Mouse (Mus musculus): ENCODE measurements around the gene 1700029I15Rik. TPM values are rescaled to one million over a fixed set of nuclear protein-coding genes. Genes with fewer than 3 reads are reported as not detected.

The 1700029I15Rik gene
- total RNA-seq (2023) = 8.1 TPM

GRCm38 (mm10) chr2:92381901-92382588 lies at the start of gene 1700029I15Rik:
TSS of gene 1700029I15Rik (plus strand) at chr2:92382538.

GRCm38 (mm10) chr2:92374514-92374913 lies 7.8 kb upstream of the 1700029I15Rik start, which contains the start of the genes Pex16 and Large2:
TSS of gene Pex16 (plus strand) at chr2:92374676.
TSS of gene Large2 (minus strand) at chr2:92374869.

DNA sequence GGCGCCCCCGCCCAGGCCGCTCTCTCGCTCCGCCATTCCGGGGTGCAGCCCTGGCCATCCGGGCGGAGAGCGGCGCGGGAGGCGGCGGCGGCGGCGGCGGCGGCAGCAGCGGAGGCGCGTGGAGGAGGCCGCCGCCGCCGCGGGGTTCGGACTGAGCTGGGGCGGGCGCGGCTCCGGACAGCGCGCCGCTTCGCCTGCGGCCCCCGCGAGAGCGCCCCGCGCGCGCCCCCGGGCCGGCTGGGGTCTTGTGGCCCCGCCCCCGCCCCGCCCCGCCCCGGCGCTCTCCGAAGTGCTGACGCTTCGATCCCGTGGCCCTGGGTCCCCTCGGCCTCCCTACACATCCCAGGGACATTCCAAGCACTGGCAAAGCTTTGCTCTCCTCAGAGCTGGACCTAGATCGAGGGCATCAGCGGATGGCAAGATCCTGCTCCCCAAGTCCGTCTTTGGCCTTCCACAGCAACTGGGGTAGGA lies 18.8 kb downstream of the 1700029I15Rik start, which contains the start of gene Mapk8ip1:
TSS of gene Mapk8ip1 (minus strand) at position 173 of the 471 bp plus-strand sequence.

GRCm38 (mm10) chr2:92433578-92434374 lies 51.4 kb downstream of the 1700029I15Rik start, which contains the start of gene Cry2:
TSS of gene Cry2 (minus strand) at chr2:92434043.

Other genes starting within 250 kb of the 1700029I15Rik start
- 39.4 TPM for gene Pex16, start 7.9 kb upstream of the 1700029I15Rik start, total RNA-seq (2023)
- gene Large2, start 7.7 kb upstream of the 1700029I15Rik start, total RNA-seq (2023) = 0.95 TPM
- gene Mapk8ip1, start 18.7 kb downstream of the 1700029I15Rik start, total RNA-seq (2023) = 0.80 TPM
- 25.0 TPM for gene Cry2, start 51.5 kb downstream of the 1700029I15Rik start, total RNA-seq (2023)
- 28.4 TPM for gene Slc35c1, start 78.0 kb downstream of the 1700029I15Rik start, total RNA-seq (2023)
- gene Chst1, start 217.2 kb downstream of the 1700029I15Rik start, total RNA-seq (2023) = 0.24 TPM

Data from CD8-positive naive resting alpha-beta T cell, adult 57 days (primary cell).